Mouse (Mus musculus): ENCODE measurements around the gene Crybg1. TPM values are rescaled to one million over a fixed set of nuclear protein-coding genes. Genes with fewer than 3 reads are reported as not detected.

Crybg1 gene
- total and polyA plus RNA-seq, 3 experiments, result 3.9 to 6.6 (median 5.2) TPM

DNA sequence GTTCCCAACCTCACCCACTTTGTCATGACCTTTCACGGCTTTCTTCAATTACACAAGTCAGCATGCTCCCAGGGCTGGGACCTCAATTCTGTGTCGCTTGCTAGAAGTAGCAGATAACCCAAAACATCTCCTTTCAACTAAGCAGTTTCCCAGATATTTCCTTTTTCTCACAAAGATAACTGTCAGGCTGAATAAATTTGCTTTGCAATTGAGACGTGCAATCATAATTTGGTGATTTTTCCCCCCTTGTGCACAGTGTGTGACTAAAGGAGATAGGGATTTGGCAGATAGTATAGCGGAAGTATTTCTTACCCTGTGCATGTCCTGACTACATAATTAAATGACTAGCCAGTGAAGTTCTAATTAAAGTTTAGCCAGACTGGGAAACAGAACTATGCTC lies 134.8 kb downstream of the Crybg1 start:
- in situ Hi-C loops (cut with MboI; ENCODE audit: low pct_ligation_motif_present, low pct_unique_long_range_greater_than_20kb, low sequenced_read_pairs), result no loop called here
- Histone ChIP-seq H3K27ac (ENCODE audit: insufficient read depth, low read depth) (no peak overlapping the region), H3K27me3 (replicated peaks) (no peaks in the 10 kb centered on the region), H3K9ac (ENCODE audit: insufficient read depth, low read depth) (no peak overlapping the region), H3K79me2 (replicated peaks; ENCODE audit: control insufficient read depth, extremely low read depth, insufficient read depth, poor library complexity, severe bottlenecking) (no peaks in the 10 kb centered on the region), H3K4me2 (ENCODE audit: insufficient read depth, low read depth, poor library complexity, severe bottlenecking) (no peak overlapping the region), H3K9me3 (replicated peaks; ENCODE audit: low read length) (no peaks in the 10 kb centered on the region), H3K36me3 (replicated peaks in 1 of 2; ENCODE audit: control insufficient read depth in 1 of 2, insufficient read depth in 1 of 2, low read length in 1 of 2) (no peaks in the 10 kb centered on the region), H3K4me1 (ENCODE audit: control insufficient read depth in 1 of 2, insufficient read depth in 2 of 2) (0 out of 4 replicates have a peak, but pooled peaks cover 0 to 2% of the 10 kb centered on the region in 2 experiments), H3K4me3 (replicated peaks in 1 of 3; ENCODE audit: low read depth in 2 of 3, low read length in 2 of 3, poor library complexity in 1 of 3) (no peak overlapping the region)
- dilution Hi-C loops (cut with MboI; ENCODE audit: extremely low pct_ligation_motif_present, extremely low pct_unique_long_range_greater_than_20kb, low sequenced_read_pairs), result no loop called here
- DNase-seq (ENCODE audit: extremely low read depth), result no peak
- no peak for TF ChIP-seq RCOR1 (conservative IDR thresholded peaks at IDR 0.05; ENCODE audit: low read depth, low read length)
- no peak for TF ChIP-seq BHLHE40 (IDR thresholded peaks at IDR 0.05; ENCODE audit: low read depth, low read length)
- TF ChIP-seq CTCF (conservative IDR thresholded peaks at IDR 0.05 in 1 of 2, IDR thresholded peaks at IDR 0.05 in 1 of 2; ENCODE audit: low read depth in 2 of 2, low read length in 2 of 2), result no peak
- TF ChIP-seq HCFC1 (IDR thresholded peaks at IDR 0.05; ENCODE audit: low read depth, low read length), result no peak
- no peak for TF ChIP-seq POLR2AphosphoS2 (IDR thresholded peaks at IDR 0.05; ENCODE audit: low read depth, low read length)
- TF ChIP-seq MEF2A (IDR thresholded peaks at IDR 0.05; ENCODE audit: borderline replicate concordance, low read depth, low read length), result no peak

DNA sequence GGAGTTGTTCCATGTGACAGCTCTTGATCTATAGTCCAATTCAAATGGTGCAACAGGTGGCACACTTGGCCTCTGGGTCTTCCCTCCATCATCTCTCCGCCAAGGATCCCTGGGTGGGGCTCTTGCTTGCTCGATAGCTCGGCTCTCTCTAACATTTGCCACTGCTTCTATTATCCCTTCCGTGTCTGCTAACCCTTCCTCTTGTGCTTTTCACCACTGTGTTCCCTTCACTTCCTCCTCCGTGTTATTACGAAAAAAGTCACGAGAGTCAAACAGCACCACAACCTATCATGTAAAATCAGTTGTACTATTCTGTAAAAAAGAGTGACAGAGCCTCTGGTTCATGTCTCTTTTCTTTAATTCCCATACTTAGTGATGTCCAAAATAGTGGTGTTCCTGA lies 137.2 kb downstream of the Crybg1 start:
- dilution Hi-C loops (cut with MboI; ENCODE audit: extremely low pct_ligation_motif_present, extremely low pct_unique_long_range_greater_than_20kb, low sequenced_read_pairs), result no loop called here
- H3K4me1 ChIP-seq (ENCODE audit: control insufficient read depth in 1 of 2, insufficient read depth in 2 of 2), result no peaks in the 10 kb centered on the region
- H3K4me2 ChIP-seq (ENCODE audit: insufficient read depth, low read depth, poor library complexity, severe bottlenecking), result no peak overlapping the region; the same call in 1 of the 2 replicates
- H3K9ac ChIP-seq (ENCODE audit: insufficient read depth, low read depth), result no peak overlapping the region
- H3K9me3 ChIP-seq (replicated peaks; ENCODE audit: low read length), result no peaks in the 10 kb centered on the region
- H3K27me3 ChIP-seq (replicated peaks), result no peaks in the 10 kb centered on the region
- TF ChIP-seq CHD1 (IDR thresholded peaks at IDR 0.05; ENCODE audit: low read depth, low read length), result no peak
- TF ChIP-seq JUN (IDR thresholded peaks at IDR 0.05; ENCODE audit: insufficient read depth, low read depth, low read length), result no peak
- no peak for TF ChIP-seq POLR2A (IDR thresholded peaks at IDR 0.05; ENCODE audit: low read depth, low read length)
- TF ChIP-seq MXI1 (IDR thresholded peaks at IDR 0.05; ENCODE audit: low read depth, low read length), result no peak
- TF ChIP-seq USF2 (conservative IDR thresholded peaks at IDR 0.05; ENCODE audit: low read depth, low read length), result no peak
- TF ChIP-seq ZKSCAN1 (IDR thresholded peaks at IDR 0.05; ENCODE audit: borderline replicate concordance, low read depth, low read length), result no peak
- no peak for TF ChIP-seq MAZ (IDR thresholded peaks at IDR 0.05; ENCODE audit: low read depth, low read length)
- no peak for TF ChIP-seq PAX5 (IDR thresholded peaks at IDR 0.05; ENCODE audit: low read length)
- no peak for TF ChIP-seq UBTF (IDR thresholded peaks at IDR 0.05; ENCODE audit: low read depth, low read length)
- no peak for TF ChIP-seq NELFE (IDR thresholded peaks at IDR 0.05; ENCODE audit: low read depth, low read length)
- TF ChIP-seq NRF1 (IDR thresholded peaks at IDR 0.05; ENCODE audit: low read depth, low read length), result no peak
- no peak for TF ChIP-seq ZC3H11A (IDR thresholded peaks at IDR 0.05; ENCODE audit: low read depth, low read length)
- DNase-seq (ENCODE audit: extremely low read depth), result no peak
- in situ Hi-C loops (cut with MboI; ENCODE audit: low pct_ligation_motif_present, low pct_unique_long_range_greater_than_20kb, low sequenced_read_pairs), result no loop called here
- no peaks in the 10 kb centered on the region for H3K79me2 ChIP-seq (replicated peaks; ENCODE audit: control insufficient read depth, extremely low read depth, insufficient read depth, poor library complexity, severe bottlenecking)
- no peaks in the 10 kb centered on the region for H3K36me3 ChIP-seq (replicated peaks in 1 of 2; ENCODE audit: control insufficient read depth in 1 of 2, insufficient read depth in 1 of 2, low read length in 1 of 2)
- H3K4me3 ChIP-seq (replicated peaks in 1 of 3; ENCODE audit: low read depth in 2 of 3, low read length in 2 of 3, poor library complexity in 1 of 3), result no peak overlapping the region
- no peak overlapping the region for H3K27ac ChIP-seq (ENCODE audit: insufficient read depth, low read depth)
